Mouse (Mus musculus): ENCODE data around the gene Fam83c. TPM values are rescaled to one million over a fixed set of nuclear protein-coding genes. Genes with fewer than 3 reads are reported as not detected.

Fam83c gene
- polyA plus RNA-seq, 1 experiment, result not detected

DNA sequence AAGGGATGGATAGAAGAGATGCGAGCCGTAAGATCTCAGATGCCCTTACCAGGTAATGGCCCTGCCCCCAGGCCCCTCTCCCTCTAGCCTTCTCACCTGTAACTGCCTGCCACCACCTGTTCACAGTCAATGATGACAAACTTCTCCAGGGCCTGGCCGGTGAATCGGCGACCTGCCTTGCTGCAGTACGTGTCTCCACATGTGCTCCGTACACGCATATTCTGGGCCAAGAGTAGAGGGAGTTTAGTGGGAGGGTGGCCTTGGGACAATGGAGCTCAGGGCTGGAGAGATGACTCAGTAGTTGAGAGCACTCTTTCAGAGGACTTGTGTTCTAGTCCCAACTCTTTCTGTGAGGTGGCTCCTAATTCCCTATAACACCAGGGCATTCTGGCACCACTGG lies 3.8 kb downstream of the Fam83c start:
- no peaks in the 10 kb centered on the region for H3K27me3 ChIP-seq (replicated peaks; ENCODE audit: control insufficient read depth, insufficient read depth, low read length)
- TF ChIP-seq POLR2A (IDR thresholded peaks at IDR 0.05; ENCODE audit: low read depth, low read length), result no peak
- 93% methylated on average over 8 of the region's 8 CpGs for WGBS
- no peaks in the 10 kb centered on the region for H3K36me3 ChIP-seq (ENCODE audit: control insufficient read depth, insufficient read depth, low read length)
- no peaks in the 10 kb centered on the region; the same call in 1 of the 2 replicates for H3K4me1 ChIP-seq (ENCODE audit: control insufficient read depth, insufficient read depth, low read length)
- H3K4me3 ChIP-seq (ENCODE audit: insufficient read depth, low read depth, low read length), result no peak overlapping the region
- no peak overlapping the region for H3K27ac ChIP-seq (ENCODE audit: insufficient read depth, low read depth, low read length)
- no peak for DNase-seq

DNA sequence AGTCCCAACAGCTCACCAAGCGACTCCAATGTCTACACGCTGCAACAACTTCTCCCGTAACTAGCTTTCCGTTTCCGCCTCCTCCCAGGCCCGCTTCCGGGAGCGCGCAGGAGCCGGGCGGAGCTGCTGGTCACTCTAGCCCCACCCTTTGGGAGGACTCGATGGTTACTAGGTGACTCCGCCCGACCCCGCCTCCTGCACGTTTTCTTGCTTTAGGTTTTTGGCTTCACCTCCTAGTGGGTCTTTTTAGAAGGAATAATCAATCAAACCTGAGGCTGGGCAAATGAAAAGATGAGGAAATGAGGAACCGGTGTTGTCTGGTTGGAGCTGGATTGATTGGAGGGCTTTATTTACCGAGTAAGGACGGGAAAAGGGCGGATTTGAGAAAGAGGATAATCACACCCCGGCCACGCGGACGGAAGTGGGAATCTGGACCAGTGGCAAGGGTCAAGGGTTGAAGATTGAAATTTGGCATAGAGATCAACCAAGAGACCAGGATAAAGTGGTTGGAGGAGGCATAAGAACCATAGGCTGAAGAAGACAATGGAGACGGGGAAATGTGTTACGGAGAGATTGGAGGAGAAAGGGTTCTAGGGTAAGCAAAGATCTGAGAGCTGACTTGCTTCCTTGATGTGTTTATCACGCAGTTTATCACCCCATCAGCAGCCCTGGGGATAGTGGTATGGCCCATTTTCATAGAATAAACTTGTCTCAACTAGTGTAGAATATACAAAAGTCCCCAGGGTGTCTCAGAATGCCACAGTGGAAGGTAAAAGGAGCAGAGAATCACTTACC lies 7.8 kb downstream of the Fam83c start, which contains the start of gene Eif6:
Gene Eif6 (minus strand): TSS at position 296 of the 795 bp plus-strand sequence.
- Histone ChIP-seq H3K27ac (ENCODE audit: insufficient read depth, low read depth, low read length) (peak within 1 kb of the TSS; percentile 84), H3K4me1 (ENCODE audit: control insufficient read depth, insufficient read depth, low read length) (no peaks in the 10 kb centered on the region; the same call in 1 of the 2 replicates), H3K27me3 (replicated peaks; ENCODE audit: control insufficient read depth, insufficient read depth, low read length) (no peaks in the 10 kb centered on the region), H3K36me3 (ENCODE audit: control insufficient read depth, insufficient read depth, low read length) (no peaks in the 10 kb centered on the region), H3K4me3 (ENCODE audit: insufficient read depth, low read depth, low read length) (peak within 1 kb of the TSS; percentile 85)
- DNase-seq, result peak; percentile 94
- WGBS, result 3% methylated on average over 27 of the region's 27 CpGs
- no peak for TF ChIP-seq POLR2A (IDR thresholded peaks at IDR 0.05; ENCODE audit: low read depth, low read length)
- TF ChIP-seq CTCF (conservative IDR thresholded peaks at IDR 0.05; ENCODE audit: insufficient read depth, insufficient read length, low read depth, low read length), result no peak

DNA sequence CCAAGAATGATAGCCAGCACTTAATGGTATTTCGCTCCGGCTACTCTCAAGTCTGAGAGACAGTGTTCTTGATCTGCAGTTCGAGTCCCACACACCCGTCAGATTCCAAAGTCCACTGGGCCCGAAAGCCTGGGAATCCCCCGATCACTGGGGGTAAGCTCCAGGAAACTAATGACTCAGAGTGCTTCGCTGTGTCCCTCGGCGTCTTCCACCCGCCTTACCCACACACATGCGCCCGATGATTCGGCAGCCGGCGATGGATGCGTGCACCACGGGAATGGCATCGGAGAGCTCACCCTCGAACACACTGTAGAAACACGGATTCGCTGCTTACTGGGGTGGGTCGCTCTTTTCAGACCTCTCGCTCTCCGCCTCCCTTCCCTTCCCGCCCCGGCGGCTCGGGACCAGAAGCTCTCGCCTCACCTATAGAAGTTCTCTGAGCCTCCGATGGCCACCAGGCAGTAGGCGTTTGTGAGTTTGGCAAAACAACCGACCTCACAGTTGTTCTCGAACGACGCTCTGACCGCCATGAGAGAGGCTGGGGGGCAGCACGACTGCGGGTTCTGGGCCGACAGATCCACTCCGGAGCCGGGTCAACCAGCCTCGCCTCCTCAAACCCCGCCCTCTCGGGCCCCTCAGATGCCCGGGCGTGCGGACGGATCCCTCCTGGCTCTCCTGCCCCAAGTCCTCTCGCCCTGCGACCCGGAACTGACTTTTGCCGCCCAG lies 8.6 kb downstream of the Fam83c start:
- 1% methylated on average over 52 of the region's 52 CpGs for WGBS

DNA sequence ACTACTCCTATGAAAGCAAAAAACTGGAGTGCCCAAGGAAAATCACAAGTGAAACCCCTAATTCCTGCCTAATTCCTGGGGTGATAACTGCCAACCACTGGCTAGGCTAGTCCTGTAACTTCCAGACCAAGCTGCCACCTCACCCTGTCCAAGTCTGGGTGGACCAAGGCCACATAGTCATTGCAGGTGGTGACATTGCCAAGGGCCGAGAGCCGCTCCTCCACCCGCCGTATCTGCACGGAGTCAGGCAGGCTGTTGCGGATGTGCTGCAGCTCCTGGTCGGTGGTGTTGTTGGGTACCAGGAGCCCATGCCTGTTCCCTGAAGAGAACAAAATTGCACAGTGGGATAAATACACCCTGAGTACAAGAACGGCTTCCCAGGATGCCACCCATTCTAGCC lies 10.9 kb downstream of the Fam83c start:
- Histone ChIP-seq H3K27ac (ENCODE audit: insufficient read depth, low read depth, low read length) (no peak overlapping the region), H3K4me3 (ENCODE audit: insufficient read depth, low read depth, low read length) (no peak overlapping the region), H3K36me3 (ENCODE audit: control insufficient read depth, insufficient read depth, low read length) (0 out of 2 replicates have a peak, but pooled peaks cover 2% of the 10 kb centered on the region), H3K27me3 (replicated peaks; ENCODE audit: control insufficient read depth, insufficient read depth, low read length) (no peaks in the 10 kb centered on the region), H3K4me1 (ENCODE audit: control insufficient read depth, insufficient read depth, low read length) (peaks cover 18% of the 10 kb centered on the region)
- DNase-seq, result no peak
- TF ChIP-seq CTCF (conservative IDR thresholded peaks at IDR 0.05; ENCODE audit: insufficient read depth, insufficient read length, low read depth, low read length) (no peak), POLR2A (IDR thresholded peaks at IDR 0.05; ENCODE audit: low read depth, low read length) (no peak)
- WGBS, result 95% methylated on average over 8 of the region's 8 CpGs

More for the DNA sequence above, 8.6 kb downstream of the Fam83c start:
- Histone ChIP-seq H3K4me3 (ENCODE audit: insufficient read depth, low read depth, low read length) (peak overlapping the region; percentile 85), H3K36me3 (ENCODE audit: control insufficient read depth, insufficient read depth, low read length) (0 out of 2 replicates have a peak, but pooled peaks cover 2% of the 10 kb centered on the region), H3K27me3 (replicated peaks; ENCODE audit: control insufficient read depth, insufficient read depth, low read length) (no peaks in the 10 kb centered on the region), H3K4me1 (ENCODE audit: control insufficient read depth, insufficient read depth, low read length) (no peaks in the 10 kb centered on the region; the same call in 1 of the 2 replicates), H3K27ac (ENCODE audit: insufficient read depth, low read depth, low read length) (peak overlapping the region; percentile 84)
- peak; percentile 40 for DNase-seq
- TF ChIP-seq CTCF (conservative IDR thresholded peaks at IDR 0.05; ENCODE audit: insufficient read depth, insufficient read length, low read depth, low read length) (no peak), POLR2A (IDR thresholded peaks at IDR 0.05; ENCODE audit: low read depth, low read length) (peak; percentile 38)

DNA sequence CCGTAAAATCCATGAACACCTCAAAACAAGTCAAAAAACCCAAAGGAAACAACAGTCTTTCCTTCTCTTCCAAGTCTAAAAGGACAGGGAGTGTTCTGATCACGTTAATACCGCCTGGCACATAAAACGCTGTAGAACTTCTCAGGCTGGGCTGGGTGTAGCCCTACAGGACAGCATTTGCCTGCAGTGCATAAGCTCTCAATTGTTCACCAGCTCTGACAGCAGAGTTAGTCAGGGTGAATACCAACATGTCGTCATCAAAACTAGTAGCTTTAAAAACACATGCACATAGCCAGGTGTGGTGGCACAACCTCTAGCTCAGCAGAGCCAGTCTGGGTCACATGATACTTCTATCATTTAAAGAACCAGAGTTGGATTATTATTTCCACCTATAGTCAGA lies 13.9 kb downstream of the Fam83c start:
- peaks cover 21% of the 10 kb centered on the region for H3K4me1 ChIP-seq (ENCODE audit: control insufficient read depth, insufficient read depth, low read length)
- 69% methylated on average over 5 of the region's 5 CpGs for WGBS
- no peaks in the 10 kb centered on the region for H3K27me3 ChIP-seq (replicated peaks; ENCODE audit: control insufficient read depth, insufficient read depth, low read length)
- TF ChIP-seq POLR2A (IDR thresholded peaks at IDR 0.05; ENCODE audit: low read depth, low read length), result no peak
- H3K4me3 ChIP-seq (ENCODE audit: insufficient read depth, low read depth, low read length), result no peak overlapping the region
- no peak for DNase-seq
- H3K27ac ChIP-seq (ENCODE audit: insufficient read depth, low read depth, low read length), result peak overlapping the region; percentile 37; the same call in 1 of the 2 replicates
- 0 out of 2 replicates have a peak, but pooled peaks cover 2% of the 10 kb centered on the region for H3K36me3 ChIP-seq (ENCODE audit: control insufficient read depth, insufficient read depth, low read length)

DNA sequence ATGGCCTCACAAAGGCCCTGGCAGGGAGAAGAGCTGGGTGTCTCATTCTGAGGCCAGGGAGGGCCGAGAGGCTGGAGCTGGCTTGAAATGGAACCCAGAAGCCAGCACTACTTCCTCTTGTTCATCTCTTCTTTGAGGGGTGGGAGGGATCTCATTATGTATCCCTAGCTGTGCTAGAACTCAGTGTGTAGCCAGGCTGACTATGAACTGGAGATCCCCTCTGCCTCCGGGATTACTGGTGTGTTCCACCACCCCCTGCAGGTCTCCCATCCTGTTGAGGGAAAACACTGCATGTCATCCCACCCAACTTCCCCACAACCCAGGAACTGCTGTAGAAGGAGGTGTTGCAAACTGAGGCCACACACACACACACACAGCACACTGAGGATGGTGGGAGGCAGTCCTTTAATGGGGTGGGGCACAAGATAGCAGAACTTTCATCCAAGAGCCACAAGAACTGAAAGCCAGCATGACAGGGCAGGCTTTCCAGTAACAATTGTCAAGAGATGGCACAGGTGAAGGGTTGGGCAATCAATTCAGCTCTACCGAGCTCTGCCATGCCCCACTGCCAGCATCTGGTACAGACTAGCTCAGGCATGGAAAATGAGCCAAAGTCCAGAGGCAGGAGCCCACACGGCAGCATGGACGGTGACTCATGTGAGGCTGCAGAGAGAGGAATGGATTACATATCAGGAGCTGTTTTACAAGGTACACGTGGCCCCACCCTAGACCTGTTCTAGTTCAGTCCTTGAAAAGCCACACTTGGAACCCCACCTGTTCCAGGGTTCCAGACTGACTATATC lies 15.0 kb downstream of the Fam83c start:
- H3K36me3 ChIP-seq (ENCODE audit: control insufficient read depth, insufficient read depth, low read length), result 0 out of 2 replicates have a peak, but pooled peaks cover 2% of the 10 kb centered on the region
- H3K4me1 ChIP-seq (ENCODE audit: control insufficient read depth, insufficient read depth, low read length), result peaks cover 21% of the 10 kb centered on the region
- H3K27ac ChIP-seq (ENCODE audit: insufficient read depth, low read depth, low read length), result peak overlapping the region; percentile 75
- no peaks in the 10 kb centered on the region for H3K27me3 ChIP-seq (replicated peaks; ENCODE audit: control insufficient read depth, insufficient read depth, low read length)
- peak; percentile 89 for DNase-seq
- TF ChIP-seq POLR2A (IDR thresholded peaks at IDR 0.05; ENCODE audit: low read depth, low read length) (no peak), CTCF (conservative IDR thresholded peaks at IDR 0.05; ENCODE audit: insufficient read depth, insufficient read length, low read depth, low read length) (no peak)
- H3K4me3 ChIP-seq (ENCODE audit: insufficient read depth, low read depth, low read length), result peak overlapping the region; percentile 34
- WGBS, result 30% methylated on average over 6 of the region's 6 CpGs

DNA sequence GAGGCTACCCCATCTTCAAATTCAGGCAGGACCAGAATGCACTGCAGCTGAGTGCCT lies 15.4 kb downstream of the Fam83c start, which contains the start of gene BC029722:
Gene BC029722 (minus strand): TSS at position 35 of the 57 bp plus-strand sequence.
- Histone ChIP-seq H3K27me3 (replicated peaks; ENCODE audit: control insufficient read depth, insufficient read depth, low read length) (no peaks in the 10 kb centered on the region), H3K4me3 (ENCODE audit: insufficient read depth, low read depth, low read length) (peak within 1 kb of the TSS; percentile 76), H3K4me1 (ENCODE audit: control insufficient read depth, insufficient read depth, low read length) (peaks cover 21% of the 10 kb centered on the region), H3K27ac (ENCODE audit: insufficient read depth, low read depth, low read length) (peak within 1 kb of the TSS; percentile 75), H3K36me3 (ENCODE audit: control insufficient read depth, insufficient read depth, low read length) (0 out of 2 replicates have a peak, but pooled peaks cover 2% of the 10 kb centered on the region)
- TF ChIP-seq CTCF (conservative IDR thresholded peaks at IDR 0.05; ENCODE audit: insufficient read depth, insufficient read length, low read depth, low read length) (no peak), POLR2A (IDR thresholded peaks at IDR 0.05; ENCODE audit: low read depth, low read length) (no peak)
- no peak for DNase-seq
